Mouse (Mus musculus) MEL (cell line): Measurements from ENCODE around the gene Pygb. TPM values are rescaled to one million over a fixed set of nuclear protein-coding genes. Genes with fewer than 3 reads are reported as not detected.

ENCODE experiments used
- DNase-seq: peaks from one replicate; pipeline ENCODE4 v3.0.0; 2011; ENCODE audit warnings: low read depth, low spot score
- H3K27ac ChIP-seq: 2 replicates; pipeline ENCODE4 v1.5.1; 2012; ENCODE audit warnings: low read depth, mild to moderate bottlenecking, control low read depth, low read length, moderate library complexity; ENCODE audit not compliant: control insufficient read depth
- H3K27me3 ChIP-seq, 2 experiments: fragments of 150-350 bp in 1 of 2; sonication (generic) in 1 of 2; 2 replicates each; pipeline ENCODE4 v1.6.1; 2012; ENCODE audit warnings: low read length in 2 of 2, mild to moderate bottlenecking in 2 of 2, improper control_type of control experiment in 1 of 2, moderate library complexity in 1 of 2; ENCODE audit not compliant: insufficient read depth in 2 of 2, control insufficient read depth in 1 of 2
- H3K36me3 ChIP-seq, 2 experiments: 2 replicates each; pipeline ENCODE4 v1.6.1; 2012 to 2014; ENCODE audit warnings: low read length in 2 of 2, improper control_type of control experiment in 1 of 2, inconsistent platforms in 1 of 2, mild to moderate bottlenecking in 1 of 2; ENCODE audit not compliant: insufficient read depth in 2 of 2, control insufficient read depth in 1 of 2
- H3K4me1 ChIP-seq, 2 experiments: fragments of 150-350 bp in 1 of 2; sonication (generic) in 1 of 2; 2 replicates each; pipeline ENCODE4 v1.6.1; 2012; ENCODE audit warnings: low read length in 2 of 2, improper control_type of control experiment in 1 of 2, mild to moderate bottlenecking in 1 of 2; ENCODE audit not compliant: insufficient read depth in 2 of 2, control insufficient read depth in 1 of 2
- H3K4me3 ChIP-seq, 2 experiments: fragments of 150-350 bp in 1 of 2; sonication (generic) in 1 of 2; 2 replicates each; pipeline ENCODE4 v1.5.1; 2012; ENCODE audit warnings: low read depth in 2 of 2, low read length in 2 of 2, mild to moderate bottlenecking in 2 of 2, moderate library complexity in 2 of 2, control low read depth in 1 of 2, improper control_type of control experiment in 1 of 2; ENCODE audit not compliant: control insufficient read depth in 1 of 2, insufficient read depth in 1 of 2
- H3K79me2 ChIP-seq: 2 replicates; pipeline ENCODE4 v1.6.1; 2012; ENCODE audit warnings: mild to moderate bottlenecking, low read length, moderate library complexity; ENCODE audit not compliant: control insufficient read depth, poor library complexity, insufficient read depth
- H3K9ac ChIP-seq: 2 replicates; pipeline ENCODE4 v1.6.1; 2012; ENCODE audit warnings: low read depth, mild to moderate bottlenecking, control low read depth, low read length, moderate library complexity; ENCODE audit not compliant: control insufficient read depth, poor library complexity, severe bottlenecking
- H3K9me3 ChIP-seq: fragments of 150-350 bp; sonication (generic); replicated peaks from 2 replicates; pipeline ENCODE4 v1.6.1; 2012; ENCODE audit warnings: mild to moderate bottlenecking, low read length, improper control_type of control experiment, moderate library complexity; ENCODE audit not compliant: insufficient read depth
- BHLHE40 ChIP-seq: IDR thresholded peaks from 2 replicates; pipeline ENCODE4 v1.6.1; 2012; ENCODE audit warnings: low read depth, mild to moderate bottlenecking, inconsistent platforms, low read length, improper control_type of control experiment, borderline replicate concordance
- CTCF ChIP-seq, 3 experiments: IDR thresholded peaks in 2 of 3; conservative IDR thresholded peaks in 1 of 3; 2 replicates each; pipeline ENCODE4 v1.5.1; 2011 to 2012; ENCODE audit warnings: low read length in 3 of 3, low read depth in 2 of 3, mild to moderate bottlenecking in 2 of 3, improper control_type of control experiment in 1 of 3, inconsistent platforms in 1 of 3, mixed read lengths in 1 of 3, moderate library complexity in 1 of 3; ENCODE audit not compliant: control insufficient read depth in 1 of 3, insufficient read depth in 1 of 3, poor library complexity in 1 of 3, severe bottlenecking in 1 of 3
- ELF1 ChIP-seq: IDR thresholded peaks from 2 replicates; pipeline ENCODE4 v1.6.1; 2014; ENCODE audit warnings: low read depth, mild to moderate bottlenecking, inconsistent platforms, low read length, improper control_type of control experiment, moderate library complexity
- ETS1 ChIP-seq: IDR thresholded peaks from 2 replicates; pipeline ENCODE4 v1.6.1; 2012; ENCODE audit warnings: low read depth, mild to moderate bottlenecking, inconsistent platforms, low read length, improper control_type of control experiment, moderate library complexity
- JUND ChIP-seq: IDR thresholded peaks from 2 replicates; pipeline ENCODE4 v1.6.1; 2011; ENCODE audit warnings: low read depth, mild to moderate bottlenecking, improper control_type of control experiment, low read length
- KAT2A ChIP-seq: conservative IDR thresholded peaks from 2 replicates; pipeline ENCODE4 v1.6.1; 2012; ENCODE audit warnings: low read depth, low read length, improper control_type of control experiment, inconsistent platforms
- MAFK ChIP-seq: IDR thresholded peaks from 2 replicates; pipeline ENCODE4 v1.6.1; 2011; ENCODE audit warnings: low read depth, mild to moderate bottlenecking, low read length, improper control_type of control experiment, borderline replicate concordance
- MAX ChIP-seq: IDR thresholded peaks from 2 replicates; pipeline ENCODE4 v1.6.1; 2011; ENCODE audit warnings: low read length, improper control_type of control experiment
- MXI1 ChIP-seq: IDR thresholded peaks from 2 replicates; pipeline ENCODE4 v1.6.1; 2011; ENCODE audit warnings: mild to moderate bottlenecking, low read depth, low read length, improper control_type of control experiment
- MYC ChIP-seq: IDR thresholded peaks from 2 replicates; pipeline ENCODE4 v1.6.1; 2011; ENCODE audit warnings: low read depth, mild to moderate bottlenecking, low read length, improper control_type of control experiment, moderate library complexity
- NRF1 ChIP-seq: IDR thresholded peaks from 2 replicates; pipeline ENCODE4 v1.6.1; 2014; ENCODE audit warnings: low read depth, mild to moderate bottlenecking, inconsistent platforms, low read length, improper control_type of control experiment, moderate library complexity; ENCODE audit not compliant: poor library complexity, insufficient read depth, severe bottlenecking
- POLR2A ChIP-seq, 2 experiments: IDR thresholded peaks; 2 replicates each; pipeline ENCODE4 v1.6.1; 2011 to 2012; ENCODE audit warnings: low read length in 2 of 2, mild to moderate bottlenecking in 2 of 2, control low read depth in 1 of 2, improper control_type of control experiment in 1 of 2, low read depth in 1 of 2, moderate library complexity in 1 of 2; ENCODE audit not compliant: control insufficient read depth in 1 of 2, insufficient read depth in 1 of 2, poor library complexity in 1 of 2
- POLR2AphosphoS5 ChIP-seq: IDR thresholded peaks from 2 replicates; pipeline ENCODE4 v1.6.1; 2012; ENCODE audit warnings: low read depth, borderline replicate concordance, mild to moderate bottlenecking, inconsistent platforms, low read length, moderate library complexity, mixed read lengths
- RAD21 ChIP-seq: IDR thresholded peaks from 2 replicates; pipeline ENCODE4 v1.6.1; 2011; ENCODE audit warnings: mild to moderate bottlenecking, low read depth, low read length, improper control_type of control experiment
- RCOR1 ChIP-seq: IDR thresholded peaks from 2 replicates; pipeline ENCODE4 v1.6.1; 2012; ENCODE audit warnings: low read depth, mild to moderate bottlenecking, inconsistent platforms, low read length, improper control_type of control experiment
- SMC3 ChIP-seq: IDR thresholded peaks from 2 replicates; pipeline ENCODE4 v1.6.1; 2011; ENCODE audit warnings: low read depth, low read length, improper control_type of control experiment
- TAL1 ChIP-seq: IDR thresholded peaks from 2 replicates; pipeline ENCODE4 v1.6.1; 2012; ENCODE audit warnings: mild to moderate bottlenecking, inconsistent platforms, low read length, moderate library complexity, mixed read lengths
- TBP ChIP-seq: IDR thresholded peaks from 2 replicates; pipeline ENCODE4 v1.8.0; 2011; ENCODE audit warnings: low read depth, low read length, improper control_type of control experiment
- USF1 ChIP-seq: IDR thresholded peaks from 2 replicates; pipeline ENCODE4 v1.6.1; 2014; ENCODE audit warnings: low read depth, mild to moderate bottlenecking, inconsistent platforms, low read length, improper control_type of control experiment, moderate library complexity
- USF2 ChIP-seq, 2 experiments: IDR thresholded peaks; 2 replicates each; pipeline ENCODE4 v1.6.1; 2011 to 2012; ENCODE audit warnings: improper control_type of control experiment in 2 of 2, low read length in 2 of 2, borderline replicate concordance in 1 of 2, inconsistent platforms in 1 of 2, low read depth in 1 of 2, mild to moderate bottlenecking in 1 of 2; ENCODE audit not compliant: insufficient read depth in 1 of 2
- ZC3H11A ChIP-seq: IDR thresholded peaks from 2 replicates; pipeline ENCODE4 v1.6.1; 2012; ENCODE audit warnings: low read depth, mild to moderate bottlenecking, inconsistent platforms, low read length, improper control_type of control experiment
- ZKSCAN1 ChIP-seq: IDR thresholded peaks from 2 replicates; pipeline ENCODE4 v1.6.1; 2012; ENCODE audit warnings: low read depth, mild to moderate bottlenecking, inconsistent platforms, low read length, improper control_type of control experiment, moderate library complexity
- ZMIZ1 ChIP-seq: IDR thresholded peaks from 2 replicates; pipeline ENCODE4 v1.6.1; 2012; ENCODE audit warnings: low read depth, mild to moderate bottlenecking, inconsistent platforms, low read length, improper control_type of control experiment, moderate library complexity
- ZNF384 ChIP-seq: IDR thresholded peaks from 2 replicates; pipeline ENCODE4 v1.6.1; 2012; ENCODE audit warnings: low read depth, mild to moderate bottlenecking, inconsistent platforms, low read length, improper control_type of control experiment
- polyA plus RNA-seq, 2 experiments: library from polyadenylated mRNA; stranded (reverse) in 1 of 2; unstranded in 1 of 2; fragments of >175 nt in 1 of 2; fragments of >200 nt in 1 of 2; gene quantifications; 2 replicates each; pipeline versions ENCODE4 v1.2.1 to v1.2.4; 2012; ENCODE audit warnings: low replicate concordance in 2 of 2, low read depth in 1 of 2; ENCODE audit not compliant: insufficient read length in 2 of 2, insufficient read depth in 1 of 2, missing spikeins in 1 of 2
- total RNA-seq: library from RNA; depleted of rRNA; stranded (reverse); fragments of 300-350 nt; gene quantifications from 2 replicates; pipeline ENCODE4 v1.2.3, GENCODE M21; 2012

The Pygb gene
- total and polyA plus RNA-seq, 3 experiments = 19.0 to 26.5 TPM; not detected in 1

GRCm38 (mm10) chr2:150858724-150859487 is 72.4 kb downstream of the Pygb start:
- Histone ChIP-seq H3K9ac (no peak overlapping the region), H3K36me3 (no peaks in the 10 kb centered on the region; a peak in 2 of 4 replicates), H3K9me3 (no peaks in the 10 kb centered on the region), H3K4me3 (no peak overlapping the region), H3K4me1 (no peaks in the 10 kb centered on the region), H3K27ac (no peak overlapping the region), H3K27me3 (no peaks in the 10 kb centered on the region), H3K79me2 (no peaks in the 10 kb centered on the region)
- no peak for TF ChIP-seq ZMIZ1
- no peak for TF ChIP-seq ZKSCAN1
- TF ChIP-seq ELF1 = no peak
- TF ChIP-seq MXI1 = no peak
- no peak for TF ChIP-seq JUND
- no peak for TF ChIP-seq ZNF384
- DNase-seq = no peak

GRCm38 (mm10) chr2:150859709-150860470 is 73.4 kb downstream of the Pygb start:
- H3K36me3 ChIP-seq = no peaks in the 10 kb centered on the region; a peak in 2 of 4 replicates
- no peak overlapping the region for H3K4me3 ChIP-seq
- no peak for DNase-seq
- H3K27me3 ChIP-seq = no peaks in the 10 kb centered on the region
- no peak overlapping the region for H3K9ac ChIP-seq
- no peak for TF ChIP-seq NRF1
- no peak for TF ChIP-seq POLR2AphosphoS5
- TF ChIP-seq KAT2A = no peak
- TF ChIP-seq USF2 (IDR thresholded peaks at IDR 0.05; ENCODE audit: borderline replicate concordance in 1 of 2, insufficient read depth in 1 of 2, low read depth in 1 of 2, low read length in 2 of 2) = no peak
- no peak for TF ChIP-seq RAD21
- no peak for TF ChIP-seq MYC
- TF ChIP-seq ZC3H11A = no peak
- TF ChIP-seq USF1 = no peak
- no peak for TF ChIP-seq ZMIZ1
- no peak for TF ChIP-seq POLR2A (IDR thresholded peaks at IDR 0.05; ENCODE audit: control insufficient read depth in 1 of 2, insufficient read depth in 1 of 2, low read depth in 1 of 2, low read length in 2 of 2, poor library complexity in 1 of 2)
- no peak for TF ChIP-seq MAFK
- no peak for TF ChIP-seq ZNF384
- no peak for TF ChIP-seq MAX
- no peak for TF ChIP-seq CTCF (IDR thresholded peaks at IDR 0.05 in 2 of 3, conservative IDR thresholded peaks at IDR 0.05 in 1 of 3; ENCODE audit: control insufficient read depth in 1 of 3, insufficient read depth in 1 of 3, low read depth in 2 of 3, low read length in 3 of 3, poor library complexity in 1 of 3, severe bottlenecking in 1 of 3)
- TF ChIP-seq TAL1 = no peak
- no peak for TF ChIP-seq RCOR1
- no peak for TF ChIP-seq SMC3
- no peak for TF ChIP-seq ETS1
- no peak for TF ChIP-seq TBP
- TF ChIP-seq BHLHE40 = no peak
- TF ChIP-seq, all 39 proteins: peak for 0
- no peak overlapping the region for H3K27ac ChIP-seq
- H3K9me3 ChIP-seq = no peaks in the 10 kb centered on the region
- no peaks in the 10 kb centered on the region for H3K4me1 ChIP-seq
- H3K79me2 ChIP-seq = no peaks in the 10 kb centered on the region
